Mouse (Mus musculus) layer of hippocampus, adult 2 months (tissue): ENCODE results near the gene Ddx59. TPM values are rescaled to one million over a fixed set of nuclear protein-coding genes. Genes with fewer than 3 reads are reported as not detected.
A peak's percentile ranks its signal among the peaks of the same experiment; 100 is the strongest.

Experiments used
- DNase-seq, 2 experiments: peaks; one replicate each; pipeline ENCODE4 v3.0.0; 2022; ENCODE audit warnings: low spot score in 2 of 2
- H3K27ac ChIP-seq: fragments of 200-600 bp; 2 replicates; pipeline ENCODE4 v1.8.1; 2022
- H3K4me3 ChIP-seq: fragments of 200-600 bp; 2 replicates; pipeline ENCODE4 v1.8.1; 2022; ENCODE audit warnings: mild to moderate bottlenecking
- CTCF ChIP-seq: fragments of 200-600 bp; conservative IDR thresholded peaks from 2 replicates; pipeline ENCODE4 v1.8.1; 2022; ENCODE audit warnings: antibody characterized with exemption, mild to moderate bottlenecking, moderate library complexity
- long read RNA-seq, 2 experiments: library from polyadenylated mRNA; stranded (forward); transcript quantifications; one replicate each; pipeline ENCODE4 v2.0.0; 2021; ENCODE audit warnings: borderline mapping rate in 2 of 2
- total RNA-seq, 2 experiments: library from RNA; stranded (reverse); gene quantifications; 2 replicates each; pipeline ENCODE4 v1.2.3; 2021

Ddx59 gene
- 10 to 100 TPM in 1 of 2 experiments, 1 to 10 TPM in 1; 9.7 to 11.2 TPM for total RNA-seq
- long read RNA-seq, experiment 1, partial matches to known transcripts, result 2 of 7 reads
- long read RNA-seq, experiment 1, other reads (novel, unspliced or antisense), result 3 of 7 reads
- long read RNA-seq, experiment 2, partial matches to known transcripts, result 1 of 8 reads
- long read RNA-seq, experiment 2, other reads (novel, unspliced or antisense), result 4 of 8 reads

DNA sequence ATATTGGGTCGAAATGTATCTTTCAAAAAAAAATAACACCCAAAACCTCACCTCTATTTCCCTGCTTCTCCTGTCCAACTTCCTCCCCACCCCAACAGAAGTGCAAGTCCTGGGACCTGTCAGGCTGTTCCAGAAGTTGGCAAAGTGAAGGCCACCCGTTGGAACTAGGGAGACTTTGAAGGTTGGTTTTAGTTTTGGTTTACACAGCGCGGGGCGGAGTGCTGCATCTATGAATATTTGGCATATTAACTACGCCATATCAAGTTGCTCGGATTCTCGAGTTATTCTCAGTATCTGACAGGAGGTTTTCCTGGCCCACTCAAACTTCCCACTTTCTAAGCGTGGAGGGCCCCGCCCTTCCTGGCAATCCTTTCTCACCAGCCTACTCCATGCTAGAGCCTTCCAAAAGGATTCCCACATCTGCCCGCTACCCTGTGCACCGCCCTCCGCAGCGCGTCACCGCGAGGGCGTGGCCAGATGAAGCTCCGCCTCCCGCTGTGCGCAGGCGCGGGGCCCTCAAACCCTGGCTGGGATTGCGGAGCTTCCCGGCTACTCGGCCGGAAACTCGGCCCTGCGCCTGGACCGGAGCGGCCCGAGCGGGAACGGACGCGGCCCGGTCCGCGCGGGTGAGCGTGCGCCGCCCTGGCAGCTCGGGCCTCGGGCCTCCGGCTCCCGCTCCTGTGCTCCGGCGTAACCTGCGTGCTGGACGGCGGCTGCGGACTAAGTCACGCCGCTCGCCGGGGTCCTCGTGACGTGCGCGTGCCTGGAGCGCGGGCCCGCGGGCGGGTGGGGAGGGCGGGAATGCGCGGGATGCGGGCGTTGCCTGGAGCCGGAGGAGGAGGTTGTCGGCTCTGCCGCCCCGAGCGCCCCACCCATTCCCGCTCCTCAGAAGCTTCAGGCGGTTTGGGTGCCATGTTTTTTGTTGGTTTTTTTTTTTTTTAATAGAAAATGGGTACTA is at the start of gene Ddx59:
Gene Ddx59 (plus strand): TSS at position 474 of the 958 bp plus-strand sequence.
- Histone ChIP-seq H3K4me3 (peak within 1 kb of the TSS; percentile 72), H3K27ac (peak within 1 kb of the TSS; percentile 99)
- no peak for TF ChIP-seq CTCF
- peak; percentile 97 to 99 for DNase-seq

DNA sequence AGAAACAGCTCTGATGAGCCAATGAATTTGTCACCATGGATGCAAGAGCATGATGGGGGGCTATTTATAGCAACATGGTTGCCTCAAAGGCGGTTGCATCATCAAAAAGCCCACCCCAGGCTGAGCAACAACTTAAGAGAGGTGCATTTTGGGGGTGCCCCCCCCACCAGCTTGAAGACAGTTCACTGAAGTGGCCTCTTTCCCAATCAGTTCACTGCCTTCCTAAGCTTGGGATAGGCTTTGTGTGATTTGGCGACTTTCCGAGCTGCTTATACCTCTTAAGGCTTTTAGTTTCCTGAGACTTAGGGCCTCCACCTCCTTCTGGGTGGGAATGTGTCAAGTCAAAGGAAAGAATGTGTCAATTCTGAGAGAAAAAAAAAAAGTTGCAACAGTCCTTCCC is 49.1 kb upstream of the Ddx59 start:
- no peak overlapping the region for H3K27ac ChIP-seq
- DNase-seq, result no peak
- TF ChIP-seq CTCF, result no peak
- H3K4me3 ChIP-seq, result no peak overlapping the region

DNA sequence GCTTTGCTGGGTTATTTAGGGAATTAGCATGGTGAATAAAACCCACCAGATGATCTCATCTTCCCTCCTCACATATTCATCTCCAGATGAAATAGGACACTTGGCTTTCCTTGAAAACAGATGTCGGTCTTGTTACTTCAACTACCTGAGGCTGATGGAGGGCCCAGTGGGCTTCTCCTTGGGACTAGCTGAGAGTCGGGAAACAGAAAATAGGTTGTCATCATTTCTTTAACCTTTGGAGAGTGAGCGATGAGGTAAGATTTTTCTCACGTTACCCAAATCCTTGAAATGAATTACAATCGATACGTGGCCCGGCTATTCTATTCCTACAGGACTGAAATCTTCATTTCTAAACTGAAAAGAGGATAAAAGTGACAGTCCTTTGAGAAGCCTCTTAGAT is 35.8 kb upstream of the Ddx59 start:
- H3K27ac ChIP-seq, result no peak overlapping the region
- no peak overlapping the region for H3K4me3 ChIP-seq
- TF ChIP-seq CTCF, result no peak
- DNase-seq, result no peak

DNA sequence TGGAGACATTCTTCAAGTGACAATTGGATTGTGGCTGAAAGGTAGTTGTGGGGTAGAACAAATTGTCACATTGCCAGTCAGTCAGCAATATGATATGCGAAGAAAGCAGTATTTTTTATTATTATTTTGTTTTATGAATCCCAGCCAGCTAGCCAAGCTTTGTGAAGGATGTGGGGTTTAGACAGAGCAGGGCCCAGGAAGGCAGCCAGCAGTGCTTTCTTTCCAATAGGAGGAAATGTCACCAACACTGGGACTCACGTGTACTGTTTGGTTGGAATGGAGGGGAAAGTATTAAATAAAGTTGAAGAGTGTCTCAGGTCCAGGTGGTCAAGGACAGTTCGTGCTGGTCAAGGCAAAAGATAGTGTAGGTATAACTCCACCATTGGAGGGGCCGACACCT is 34.9 kb upstream of the Ddx59 start:
- Histone ChIP-seq H3K4me3 (no peak overlapping the region), H3K27ac (no peak overlapping the region)
- no peak for TF ChIP-seq CTCF
- no peak for DNase-seq

DNA sequence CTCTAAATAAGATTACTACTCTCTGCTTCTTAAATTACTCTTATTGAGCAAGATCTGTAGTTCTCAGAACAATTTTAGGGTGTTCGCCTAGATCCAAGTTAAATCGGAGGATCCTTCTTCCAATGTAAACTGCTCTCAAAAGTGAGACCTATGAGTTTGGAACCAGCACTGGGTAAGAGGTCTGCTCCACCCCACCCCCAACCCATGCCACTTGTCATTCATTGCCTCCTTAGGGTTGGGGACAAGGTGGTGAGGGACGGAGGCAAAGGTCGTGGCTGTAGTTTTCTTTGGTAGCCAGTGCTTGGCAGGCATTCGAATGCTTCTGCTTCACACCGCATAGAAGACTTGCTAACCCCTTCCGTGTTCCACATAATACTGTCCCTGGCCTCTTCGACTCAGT is 34.5 kb upstream of the Ddx59 start:
- no peak for TF ChIP-seq CTCF
- no peak overlapping the region for H3K4me3 ChIP-seq
- DNase-seq, result no peak
- no peak overlapping the region for H3K27ac ChIP-seq

DNA sequence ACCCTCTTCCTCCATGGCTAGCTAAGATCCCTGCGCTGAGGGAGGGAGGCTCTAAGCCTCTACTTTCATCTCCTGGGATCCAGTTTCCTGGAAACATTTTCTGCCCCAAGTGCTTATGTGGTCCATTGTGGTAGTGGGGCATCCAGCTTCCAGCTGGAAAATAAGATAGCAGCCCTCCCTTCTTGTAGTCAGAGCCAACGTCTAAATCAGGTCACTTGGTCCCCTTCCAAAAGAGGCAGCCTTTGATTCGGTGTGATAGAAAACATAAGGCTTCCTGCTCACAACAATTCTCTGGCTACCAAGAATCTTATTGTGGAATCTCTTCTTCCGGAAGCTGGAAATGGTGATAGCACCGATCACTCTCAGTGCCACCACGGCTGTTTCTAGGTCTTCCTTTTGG is 33.9 kb upstream of the Ddx59 start:
- DNase-seq, result no peak
- Histone ChIP-seq H3K4me3 (no peak overlapping the region), H3K27ac (no peak overlapping the region)
- TF ChIP-seq CTCF, result no peak

DNA sequence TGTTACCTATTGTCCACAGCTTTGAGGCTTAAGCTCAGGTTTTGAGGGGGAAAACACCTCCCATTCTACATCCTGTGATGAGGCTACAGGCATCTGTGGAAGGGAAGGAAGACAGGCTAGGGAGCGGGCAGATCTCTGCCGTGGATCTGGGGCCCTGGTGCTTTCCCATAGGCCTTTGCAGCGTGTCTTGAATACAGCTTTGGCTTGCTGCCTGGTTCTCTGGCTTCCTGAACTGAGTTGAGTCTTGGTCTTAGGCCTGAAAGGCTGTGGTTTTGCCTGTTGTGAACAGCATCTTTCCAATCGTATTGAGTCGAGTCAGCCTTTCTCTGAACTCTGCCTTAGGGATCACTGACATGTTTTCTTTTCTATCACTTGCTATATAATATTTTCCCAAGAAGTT is 33.5 kb upstream of the Ddx59 start:
- Histone ChIP-seq H3K4me3 (no peak overlapping the region), H3K27ac (no peak overlapping the region)
- DNase-seq, result no peak
- no peak for TF ChIP-seq CTCF

DNA sequence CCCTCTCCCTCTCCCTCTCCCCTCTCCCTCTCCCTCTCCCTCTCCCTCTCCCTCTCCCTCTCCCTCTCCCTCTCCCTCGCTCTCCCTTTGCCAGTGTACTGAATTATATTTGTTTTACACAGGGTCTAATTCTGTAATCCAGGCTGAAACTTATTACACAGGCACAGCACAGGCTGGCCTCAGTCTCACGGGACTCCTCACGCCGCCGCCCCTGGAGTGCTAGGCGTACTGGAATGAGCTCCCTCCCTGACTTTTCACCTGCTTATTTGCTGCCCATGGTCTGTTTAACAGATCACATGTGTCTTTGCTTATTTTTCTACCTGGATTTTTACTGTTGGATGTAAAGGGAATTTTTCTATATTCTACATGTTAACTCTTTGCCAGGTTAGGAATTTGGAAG is 28.2 kb upstream of the Ddx59 start:
- DNase-seq, result no peak
- no peak for TF ChIP-seq CTCF
- Histone ChIP-seq H3K4me3 (no peak overlapping the region), H3K27ac (no peak overlapping the region)

DNA sequence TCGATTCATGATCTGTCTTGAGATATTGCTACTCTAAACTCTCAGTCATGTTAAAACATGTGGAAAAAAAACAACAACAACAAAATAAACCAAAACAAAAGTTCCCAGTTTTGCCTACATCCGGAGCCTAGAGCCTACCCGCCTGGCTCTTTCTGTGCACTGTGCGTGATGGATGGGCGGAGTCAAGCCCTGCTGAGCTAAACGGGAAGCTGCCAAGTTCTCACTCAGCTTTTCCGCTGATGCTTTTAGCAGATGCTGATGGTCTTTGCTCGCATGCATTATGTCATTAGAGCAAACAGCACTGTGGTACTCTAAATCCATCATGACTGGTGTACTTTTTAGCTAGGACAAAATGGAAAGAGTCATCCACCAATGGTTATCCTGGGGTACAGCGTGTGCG is 20.6 kb upstream of the Ddx59 start:
- no peak for DNase-seq
- TF ChIP-seq CTCF, result no peak
- no peak overlapping the region for H3K4me3 ChIP-seq
- no peak overlapping the region for H3K27ac ChIP-seq

DNA sequence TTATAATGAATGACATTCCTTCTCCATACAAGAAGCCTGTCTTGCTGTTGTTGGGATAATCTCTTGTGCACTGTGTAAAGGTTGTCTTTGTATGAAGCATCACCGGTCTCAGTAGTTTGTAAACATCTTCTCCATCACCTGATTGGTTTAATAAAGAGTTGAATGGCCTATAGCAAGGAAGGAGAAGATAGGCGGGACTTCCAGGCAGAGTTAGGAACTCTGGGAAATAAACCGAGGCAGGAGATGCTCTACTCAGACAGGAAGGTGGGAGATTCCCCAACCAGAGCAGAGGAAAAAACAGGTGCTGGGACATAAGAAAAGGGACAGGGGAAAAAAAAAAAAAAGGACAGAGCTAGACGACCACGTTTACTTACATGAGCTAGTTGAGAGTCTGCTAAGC is 20.0 kb upstream of the Ddx59 start:
- H3K27ac ChIP-seq, result no peak overlapping the region
- no peak overlapping the region for H3K4me3 ChIP-seq
- no peak for TF ChIP-seq CTCF
- DNase-seq, result no peak

DNA sequence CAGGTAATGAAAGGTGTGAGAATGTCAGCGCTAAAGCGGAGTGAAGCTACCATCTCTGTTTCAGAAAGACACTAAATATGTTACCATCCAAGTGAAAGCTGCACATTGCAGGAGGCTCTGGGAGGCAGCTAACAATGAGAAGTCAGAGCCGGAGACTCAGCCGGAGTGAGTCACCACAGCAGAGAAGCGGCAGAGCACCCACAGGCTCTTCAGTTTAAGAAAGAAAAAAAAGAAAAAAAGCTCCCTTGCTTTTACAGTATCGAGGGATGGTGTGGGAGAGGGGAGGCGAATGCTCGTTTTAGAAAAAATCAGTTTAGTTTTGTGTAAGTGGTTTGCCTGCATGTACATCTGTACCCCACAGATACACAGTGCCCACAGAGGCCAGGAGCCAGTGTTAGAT is 13.8 kb upstream of the Ddx59 start:
- TF ChIP-seq CTCF, result no peak
- DNase-seq, result peak; percentile 27 to 56
- Histone ChIP-seq H3K27ac (peak overlapping the region; percentile 3; the same call in 1 of the 2 replicates), H3K4me3 (no peak overlapping the region)

DNA sequence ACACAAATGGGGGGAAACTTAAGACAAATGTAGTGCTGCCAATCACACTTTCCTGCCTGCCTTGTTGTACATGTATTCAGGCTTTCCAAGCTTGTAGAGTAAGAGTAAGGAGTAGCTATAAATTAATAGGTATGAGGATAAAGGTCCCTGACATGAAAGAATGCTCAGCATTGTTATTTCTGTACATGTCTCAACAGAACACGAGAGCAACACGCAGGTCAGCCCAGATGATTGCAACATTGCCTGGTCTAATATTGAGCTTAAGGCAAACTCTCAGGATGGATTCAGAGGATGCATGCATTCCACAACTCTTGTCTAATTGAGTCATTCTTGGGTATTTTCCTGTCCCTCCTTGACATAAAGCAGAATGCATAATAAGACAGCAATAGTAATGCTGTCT is 5.4 kb upstream of the Ddx59 start:
- Histone ChIP-seq H3K4me3 (no peak overlapping the region), H3K27ac (no peak overlapping the region)
- DNase-seq, result no peak
- no peak for TF ChIP-seq CTCF

DNA sequence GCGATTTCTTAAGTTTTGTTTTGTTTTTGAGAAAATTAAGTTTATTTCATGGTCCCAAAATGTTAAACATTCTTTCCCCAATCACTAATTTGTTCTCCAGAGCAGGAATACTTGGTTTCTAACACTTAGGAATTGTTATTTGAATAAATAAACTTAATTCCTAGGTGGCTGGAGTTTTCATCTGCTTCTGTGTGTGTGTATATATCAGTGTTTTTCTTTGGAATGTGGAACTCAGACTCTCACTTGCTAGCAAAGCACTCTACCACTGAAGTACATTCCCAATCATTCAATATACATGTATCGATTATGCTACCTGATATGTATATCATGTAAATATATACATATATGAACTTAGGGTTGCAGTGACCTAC is 670 bp downstream of the Ddx59 start:
- DNase-seq, result no peak
- TF ChIP-seq CTCF, result no peak
- Histone ChIP-seq H3K27ac (peak overlapping the region; percentile 99), H3K4me3 (peak overlapping the region; percentile 72)

DNA sequence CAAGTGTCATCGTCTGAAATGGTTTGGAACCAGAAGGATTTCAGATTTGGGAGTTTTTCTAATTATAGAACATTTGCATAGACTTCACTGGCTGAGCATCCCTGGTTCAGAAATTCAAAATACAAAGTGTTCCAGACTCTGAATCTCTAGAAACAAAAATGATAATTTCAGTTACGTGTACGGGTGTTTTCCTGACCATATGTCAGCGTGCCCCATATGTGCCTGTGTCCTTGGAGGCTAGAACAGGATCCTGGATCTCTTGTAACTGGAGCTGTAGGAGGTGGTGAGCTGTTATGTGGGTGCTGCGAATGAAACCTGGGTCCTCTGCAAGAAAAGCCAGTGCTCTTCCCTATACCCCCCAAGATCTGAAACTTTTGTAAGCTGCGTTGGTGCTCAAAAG is 3.3 kb downstream of the Ddx59 start:
- Histone ChIP-seq H3K27ac (no peak overlapping the region), H3K4me3 (no peak overlapping the region)
- no peak for TF ChIP-seq CTCF
- peak; percentile 17 to 26 for DNase-seq
